Mouse (Mus musculus): Measurements from ENCODE around the gene Gtdc1. TPM values are rescaled to one million over a fixed set of nuclear protein-coding genes. Genes with fewer than 3 reads are reported as not detected.

Gtdc1 gene
- 29.4 TPM for total RNA-seq (2023)

DNA sequence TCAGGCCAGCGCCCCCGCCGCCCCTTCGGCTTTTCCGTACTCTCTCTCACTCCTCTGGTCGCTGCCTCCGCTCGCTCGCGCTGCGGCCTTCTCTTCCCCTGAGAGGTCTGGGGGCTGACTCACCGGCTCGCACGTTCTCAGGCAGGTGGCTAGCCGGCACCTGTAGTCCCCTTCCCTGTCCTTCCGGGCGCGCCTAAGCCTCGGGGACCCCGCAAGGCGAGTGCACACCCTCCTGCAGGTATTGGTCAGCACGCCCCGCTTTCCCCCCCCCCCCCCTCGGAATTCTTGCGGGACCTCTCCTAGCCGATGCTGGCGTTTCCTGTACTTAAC lies at the start of gene Gtdc1:
Gtdc1 (minus strand) TSS at position 176 of the 330 bp plus-strand sequence.

Other genes starting within 250 kb of the Gtdc1 start
- gene Zeb2, start 189.7 kb upstream of the Gtdc1 start, total RNA-seq (2023): 11.8 TPM

Measured in CD8-positive naive resting alpha-beta T cell, adult 57 days (primary cell).